Mouse (Mus musculus) ovary, postnatal 10 days (tissue): ENCODE results near the gene Rbm15.
A peak's percentile ranks its signal among the peaks of the same experiment; 100 is the strongest.
"Not testable (repeated sequence)": the region's sequence is repeated elsewhere in the genome, so short reads cannot be mapped to it uniquely, and the experiment has no call there.

Source experiments
- DNase-seq: peaks from one replicate; pipeline ENCODE4 v3.0.0; 2022; ENCODE audit warnings: low spot score

Gene Rbm15

DNA sequence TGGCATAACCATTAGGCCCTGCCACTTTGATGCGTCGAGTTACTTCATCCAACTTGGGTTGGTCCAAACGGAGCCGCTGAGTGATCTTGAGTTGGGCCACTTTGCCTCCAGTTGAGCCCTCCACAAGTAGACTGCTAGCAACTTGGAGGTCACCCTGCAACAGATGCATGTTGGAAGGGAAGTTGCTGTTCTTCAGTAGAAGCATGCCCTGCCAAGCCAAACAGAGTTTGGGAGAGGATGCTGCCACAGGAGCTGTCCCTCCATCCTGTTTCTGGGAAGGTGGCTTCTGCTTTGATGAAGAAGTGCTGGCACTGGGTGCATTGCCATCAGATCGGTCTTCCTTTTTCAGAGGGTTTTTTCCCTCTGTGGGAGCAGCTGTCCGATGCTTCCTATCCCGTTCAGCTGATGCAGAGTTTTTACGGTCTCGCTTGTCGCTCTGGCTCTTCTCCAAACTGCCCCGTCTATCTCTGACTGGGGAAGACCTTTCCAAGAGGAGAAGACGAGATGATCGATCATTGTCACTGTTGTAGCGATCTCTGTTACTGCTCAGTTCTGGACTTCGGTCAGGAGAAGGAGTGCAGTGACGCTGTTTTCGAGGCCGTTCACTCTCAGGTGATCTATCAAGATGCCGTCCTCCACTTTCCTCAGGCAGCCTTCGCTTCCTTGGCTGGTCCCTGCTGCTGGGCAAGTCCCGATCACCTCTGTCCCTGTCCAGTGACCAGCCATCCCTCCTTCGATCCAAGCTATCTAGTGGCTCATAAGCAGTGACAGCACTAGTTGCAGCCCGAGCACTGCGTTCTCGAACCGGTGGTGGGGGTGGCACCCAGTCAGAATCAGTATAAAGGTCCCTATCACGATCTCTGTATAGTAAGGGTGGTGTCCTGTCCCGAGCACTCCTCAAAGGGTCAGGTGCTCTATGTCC lies 2.7 kb downstream of the Rbm15 start:
- DNase-seq, result no peak

- no peak for DNase-seq
Measured at GRCm38 (mm10) chr3:107326442-107326841, 7.0 kb downstream of the Rbm15 start.

GRCm38 (mm10) chr3:107321776-107322175 lies 11.7 kb downstream of the Rbm15 start:
- DNase-seq, result no peak

- DNase-seq, result no peak
Measured at GRCm38 (mm10) chr3:107321141-107321540, 12.3 kb downstream of the Rbm15 start.

GRCm38 (mm10) chr3:107317338-107317737 lies 16.1 kb downstream of the Rbm15 start:
- DNase-seq, result no peak

- not testable (repeated sequence) for DNase-seq
Measured at GRCm38 (mm10) chr3:107296917-107297316, 36.6 kb downstream of the Rbm15 start.

DNA sequence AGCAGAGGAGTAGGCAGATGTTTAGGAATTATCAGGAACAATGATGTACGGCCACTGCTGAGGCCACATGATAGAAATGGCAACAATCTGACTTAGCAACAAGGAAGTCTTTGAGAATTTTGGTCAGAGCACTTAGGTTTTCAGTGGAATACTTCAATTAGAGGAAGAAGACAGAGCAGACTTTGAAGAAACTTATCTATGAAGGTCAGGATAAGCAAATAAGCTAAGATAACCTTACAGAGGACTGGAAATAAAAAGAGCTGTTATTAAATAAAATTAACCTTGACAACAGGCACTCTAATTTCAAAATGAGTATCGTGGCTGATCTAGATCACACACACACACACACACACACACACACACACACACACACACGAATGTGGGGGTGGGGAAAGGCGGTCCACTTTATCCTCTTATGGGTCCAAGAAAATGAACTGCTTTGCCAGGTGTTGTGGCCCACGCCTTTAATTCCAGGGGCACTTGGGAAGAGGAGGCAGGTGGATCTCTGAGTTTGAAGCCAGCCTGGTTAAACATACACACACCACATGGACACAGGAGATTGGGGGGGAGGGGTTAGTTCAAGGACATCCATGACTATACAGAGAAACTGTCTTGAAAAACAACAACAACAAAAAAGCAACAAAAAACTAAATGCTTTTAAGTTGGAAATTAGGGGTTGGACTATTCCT lies 37.7 kb downstream of the Rbm15 start:
- DNase-seq, result no peak

- DNase-seq, result peak; percentile 19
Measured at GRCm38 (mm10) chr3:107290764-107291381, 42.6 kb downstream of the Rbm15 start, which contains the start of gene Slc16a4. Gene Slc16a4, plus strand, starts transcription at chr3:107291230.

- no peak for DNase-seq
Measured at GRCm38 (mm10) chr3:107287346-107287745, 46.1 kb downstream of the Rbm15 start.

DNA sequence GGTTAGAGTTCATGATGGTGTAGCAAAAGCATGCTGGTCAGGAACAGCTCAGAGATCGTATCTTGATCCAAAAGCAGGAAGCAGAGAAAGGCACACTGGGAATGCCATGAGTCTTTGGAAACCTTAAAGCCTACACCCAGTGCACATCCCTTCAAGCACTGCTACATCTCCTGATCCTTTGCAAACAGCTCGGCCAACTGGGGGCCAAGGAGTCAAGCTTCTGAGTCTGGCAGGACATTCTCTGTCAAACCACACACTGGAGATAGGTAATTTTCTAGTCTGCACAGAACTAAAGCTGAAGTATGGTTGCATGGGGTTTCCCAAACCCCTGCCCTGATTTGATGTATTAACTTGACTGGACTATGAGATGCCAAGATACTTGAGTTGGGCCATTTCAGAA lies 47.4 kb downstream of the Rbm15 start:
- no peak for DNase-seq

DNA sequence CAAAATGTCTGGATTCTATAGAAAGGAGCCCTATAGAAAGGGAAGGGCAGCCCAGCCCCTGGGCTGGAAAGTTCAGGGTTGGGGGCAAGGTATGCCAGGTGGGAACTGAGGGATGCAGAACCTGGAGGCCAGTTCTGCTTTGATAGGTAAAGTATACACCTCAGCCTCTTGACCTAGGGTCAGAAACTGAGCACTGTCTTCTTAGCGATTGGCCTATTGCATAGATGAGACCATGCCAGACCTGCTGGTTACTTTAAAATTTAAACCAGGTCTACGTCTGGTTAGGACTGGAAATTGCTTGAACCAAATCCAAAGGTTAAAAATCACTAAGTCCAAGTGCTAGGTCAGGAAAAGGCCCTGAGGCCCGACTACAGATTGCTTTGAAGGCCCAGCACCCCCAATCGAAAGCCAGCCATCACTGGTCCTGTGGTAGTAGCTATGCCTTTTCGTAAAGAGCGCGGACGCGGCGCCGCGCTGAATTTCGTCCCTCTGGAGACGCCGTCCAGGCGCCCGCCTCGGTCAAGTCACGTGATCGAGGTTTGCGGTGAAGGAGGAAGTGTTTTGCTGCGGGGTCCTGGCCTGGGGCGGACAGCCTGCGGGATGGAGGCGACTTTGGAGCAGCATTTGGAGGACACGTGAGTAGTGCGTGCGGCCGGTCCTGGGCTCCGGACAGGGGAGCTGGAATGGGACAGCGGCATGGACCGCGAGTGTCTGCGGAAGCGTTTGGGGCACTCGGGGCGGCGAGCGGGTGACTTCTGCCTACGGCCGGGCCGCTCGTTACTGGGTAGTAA lies 54.8 kb downstream of the Rbm15 start, which contains the start of gene Lamtor5:
Gene Lamtor5, plus strand, starts transcription at position 380 of the 791 bp plus-strand sequence.
- peak; percentile 82 for DNase-seq

GRCm38 (mm10) chr3:107276626-107277025 lies 56.8 kb downstream of the Rbm15 start:
- no peak for DNase-seq

DNA sequence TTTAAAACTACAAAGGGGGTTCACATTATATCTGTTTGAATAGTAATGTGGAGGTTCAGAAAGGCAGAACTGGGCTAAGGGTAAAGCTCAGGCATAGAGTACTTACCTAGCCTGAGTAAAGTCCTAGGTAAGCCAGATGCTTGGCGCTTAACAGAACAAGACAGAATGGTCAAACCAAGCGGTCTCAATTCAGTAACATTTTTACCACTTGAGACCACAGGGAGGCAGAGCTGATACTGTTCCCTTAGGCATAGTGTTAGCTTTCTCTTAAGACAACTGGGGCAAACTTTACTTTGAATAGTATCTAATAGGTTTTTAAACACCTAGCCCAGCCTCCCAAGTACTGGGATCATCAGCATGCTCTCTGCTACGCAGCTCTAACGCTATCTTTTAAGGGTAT lies 57.5 kb downstream of the Rbm15 start:
- no peak for DNase-seq
